Mouse (Mus musculus) C2C12 (cell line): ENCODE measurements at regions not wholly inside any gene's neighbourhood (a gene's known extent, or its start where the extent isn't known, plus 50 kb on each side); places are given as distances from the start of the nearest gene placed in this dataset.

Experiments used
- H3K27me3 ChIP-seq: one replicate; pipeline ENCODE4 v1.6.1; 2011; ENCODE audit not compliant: control insufficient read depth, insufficient read depth, insufficient read length
- H3K36me3 ChIP-seq: one replicate; pipeline ENCODE4 v1.6.1; 2011; ENCODE audit not compliant: control insufficient read depth, insufficient read depth
- H3K4me3 ChIP-seq: one replicate; pipeline ENCODE4 v1.5.1; 2011; ENCODE audit warnings: mild to moderate bottlenecking, control low read depth; ENCODE audit not compliant: poor library complexity, insufficient read depth, severe bottlenecking
- H3K79me2 ChIP-seq: one replicate; pipeline ENCODE4 v1.6.1; 2011; ENCODE audit not compliant: control insufficient read depth, insufficient read depth
- H3K79me3 ChIP-seq: one replicate; pipeline ENCODE4 v1.6.1; 2011; ENCODE audit warnings: low read depth, control low read depth
- H3ac ChIP-seq: one replicate; pipeline ENCODE3; 2011; ENCODE audit warnings: low read depth; ENCODE audit not compliant: control insufficient read depth, insufficient read length
- CEBPB ChIP-seq: IDR thresholded peaks from one replicate; pipeline ENCODE4 v1.6.1; 2011; ENCODE audit warnings: low read depth, mild to moderate bottlenecking, control low read depth, moderate library complexity
- CTCF ChIP-seq: IDR thresholded peaks from one replicate; pipeline ENCODE4 v1.5.1; 2011; ENCODE audit not compliant: control insufficient read depth, insufficient read depth, insufficient read length
- FOSL1 ChIP-seq: IDR thresholded peaks from one replicate; pipeline ENCODE4 v1.8.0; 2011; ENCODE audit warnings: mild to moderate bottlenecking, low read length; ENCODE audit not compliant: poor library complexity, insufficient read depth, severe bottlenecking
- MAX ChIP-seq: IDR thresholded peaks from one replicate; pipeline ENCODE4 v1.6.1; 2011; ENCODE audit warnings: mild to moderate bottlenecking, control low read depth
- MYOD1 ChIP-seq: IDR thresholded peaks from one replicate; pipeline ENCODE4 v1.6.1; 2011; ENCODE audit warnings: low read depth; ENCODE audit not compliant: control insufficient read depth, insufficient read length
- MYOG ChIP-seq: IDR thresholded peaks from one replicate; pipeline ENCODE4 v1.6.1; 2011; ENCODE audit not compliant: control insufficient read depth, insufficient read length; ENCODE audit errors: extremely low read depth
- USF1 ChIP-seq: IDR thresholded peaks from one replicate; pipeline ENCODE4 v1.6.1; 2011; ENCODE audit warnings: low read depth, mild to moderate bottlenecking, control low read depth, moderate library complexity

- H3K79me3 ChIP-seq = no peaks in the 10 kb centered on the region
- H3K79me2 ChIP-seq = no peaks in the 10 kb centered on the region
- TF ChIP-seq FOSL1 (no peak), USF1 (no peak), CEBPB (no peak), MYOD1 (no peak), MAX (no peak), CTCF (no peak), MYOG (no peak)
- no peaks in the 10 kb centered on the region for H3K36me3 ChIP-seq
- H3K4me3 ChIP-seq = no peak overlapping the region
- no peaks in the 10 kb centered on the region for H3K27me3 ChIP-seq
- H3ac ChIP-seq = no peak overlapping the region
These were observed 373.4 kb downstream of the Frk start for GRCm38 (mm10) chr10:34856494-34857146.

GRCm38 (mm10) chr10:34862693-34863092 lies 379.5 kb downstream of the Frk start:
- Histone ChIP-seq H3K79me2 (no peaks in the 10 kb centered on the region), H3K79me3 (no peaks in the 10 kb centered on the region), H3K4me3 (no peak overlapping the region), H3ac (no peak overlapping the region), H3K36me3 (no peaks in the 10 kb centered on the region), H3K27me3 (no peaks in the 10 kb centered on the region)
- TF ChIP-seq MYOG (no peak), MYOD1 (no peak), USF1 (no peak), CEBPB (no peak), FOSL1 (no peak), CTCF (no peak), MAX (no peak)

- no peak overlapping the region for H3ac ChIP-seq
- no peaks in the 10 kb centered on the region for H3K36me3 ChIP-seq
- no peaks in the 10 kb centered on the region for H3K79me3 ChIP-seq
- H3K4me3 ChIP-seq = no peak overlapping the region
- TF ChIP-seq MYOG = no peak
- no peak for TF ChIP-seq CEBPB
- no peak for TF ChIP-seq MYOD1
- no peak for TF ChIP-seq USF1
- TF ChIP-seq FOSL1 = no peak
- TF ChIP-seq MAX = no peak
- no peak for TF ChIP-seq CTCF
- H3K27me3 ChIP-seq = no peaks in the 10 kb centered on the region
- H3K79me2 ChIP-seq = no peaks in the 10 kb centered on the region
These were observed 388.7 kb downstream of the Frk start for GRCm38 (mm10) chr10:34871888-34872287.

- Histone ChIP-seq H3K79me3 (no peaks in the 10 kb centered on the region), H3K79me2 (no peaks in the 10 kb centered on the region), H3K36me3 (no peaks in the 10 kb centered on the region), H3K4me3 (no peak overlapping the region), H3ac (no peak overlapping the region), H3K27me3 (no peaks in the 10 kb centered on the region)
- TF ChIP-seq CEBPB = no peak
- no peak for TF ChIP-seq MYOG
- no peak for TF ChIP-seq FOSL1
- TF ChIP-seq MAX = no peak
- TF ChIP-seq USF1 = no peak
These were observed 395.3 kb downstream of the Frk start for GRCm38 (mm10) chr10:34878511-34878910.

GRCm38 (mm10) chr10:34887601-34888000 lies 404.4 kb downstream of the Frk start:
- H3ac ChIP-seq = no peak overlapping the region
- TF ChIP-seq CTCF = no peak
- TF ChIP-seq MAX = no peak
- TF ChIP-seq MYOG = no peak
- TF ChIP-seq USF1 = no peak
- no peak for TF ChIP-seq MYOD1
- no peak for TF ChIP-seq FOSL1
- no peak for TF ChIP-seq CEBPB
- no peak overlapping the region for H3K4me3 ChIP-seq
- H3K27me3 ChIP-seq = no peaks in the 10 kb centered on the region
- no peaks in the 10 kb centered on the region for H3K36me3 ChIP-seq
- H3K79me3 ChIP-seq = no peaks in the 10 kb centered on the region
- H3K79me2 ChIP-seq = no peaks in the 10 kb centered on the region

GRCm38 (mm10) chr10:34904274-34904673 lies 421.1 kb downstream of the Frk start:
- Histone ChIP-seq H3K36me3 (no peaks in the 10 kb centered on the region), H3K27me3 (no peaks in the 10 kb centered on the region)
- no peak for TF ChIP-seq FOSL1
- TF ChIP-seq MYOG = no peak
- no peak for TF ChIP-seq USF1
- no peak for TF ChIP-seq MYOD1
- TF ChIP-seq CEBPB = no peak
- TF ChIP-seq MAX = no peak
- TF ChIP-seq CTCF = no peak

More at GRCm38 (mm10) chr10:34904274-34904673, 421.1 kb downstream of the Frk start:
- H3K4me3 ChIP-seq = no peak overlapping the region
- no peaks in the 10 kb centered on the region for H3K79me3 ChIP-seq
- H3K79me2 ChIP-seq = no peaks in the 10 kb centered on the region
- no peak overlapping the region for H3ac ChIP-seq
